14 mouse cellular contexts compared by ENCODE assay signal in genomic region chr4:115642967-115643754, GRCm38 (mm10). TPM values are rescaled to one million over a fixed set of nuclear protein-coding genes. Genes with fewer than 3 reads are reported as not detected.
DNase-seq lines count a peak whose midpoint lies in the region; ATAC-seq and TF ChIP-seq lines count a peak whose summit lies in the region.
"Had no signal": no experiment of that assay in that cellular context is flagged by ENCODE, and none has a peak within 500 bp of the region (broad histone marks: within the 10 kb centered on the region; RNA-seq: fewer than 3 reads in every experiment).

No protein-coding gene starts in this region.

- no peak overlapping the region for H3K9ac ChIP-seq in heart, embryonic 11.5 days (ENCODE audit: low read depth, low read length)

- H3K27ac ChIP-seq in heart, embryonic 11.5 days (ENCODE audit: low read depth, low read length): no peak overlapping the region
- H3K27ac ChIP-seq in small intestine, adult 2 months (ENCODE audit: insufficient read depth, low read depth, low read length): peak overlapping the region; percentile 89

- no peak overlapping the region for H3K4me3 ChIP-seq in heart, embryonic 11.5 days (ENCODE audit: low read depth, low read length)
- no peak overlapping the region for H3K4me3 ChIP-seq in small intestine, adult 2 months (ENCODE audit: low read depth, low read length)

- no peak for TF ChIP-seq CTCF in small intestine, adult 2 months (IDR thresholded peaks at IDR 0.05; ENCODE audit: extremely low read depth, insufficient read length, insufficient replicate concordance, low read depth, low read length)

- no peaks in the 10 kb centered on the region for H3K27me3 ChIP-seq in heart, embryonic 11.5 days (ENCODE audit: control insufficient read depth, insufficient read depth, low read length)
- no peaks in the 10 kb centered on the region for H3K27me3 ChIP-seq in small intestine, adult 2 months (ENCODE audit: control insufficient read depth, insufficient read depth, low read length)
- H3K27me3 ChIP-seq: Patski had no signal

- 40% methylated on average over 5 of the region's 5 CpGs for WGBS in heart, embryonic 11.5 days (ENCODE audit: insufficient replicate concordance)
- 12% methylated on average over 5 of the region's 5 CpGs for WGBS in small intestine, adult 2 months

- no peak overlapping the region for H3K4me2 ChIP-seq in heart, embryonic 11.5 days

- no peaks in the 10 kb centered on the region for H3K36me3 ChIP-seq in heart, embryonic 11.5 days (ENCODE audit: control insufficient read depth, insufficient read depth, low read length)
- H3K36me3 ChIP-seq in small intestine, adult 2 months (ENCODE audit: control insufficient read depth, insufficient read depth, low read length): peaks cover 6% of the 10 kb centered on the region; the same call in 1 of the 2 replicates

- H3K9me3 ChIP-seq in heart, embryonic 11.5 days (replicated peaks; ENCODE audit: control insufficient read depth, low read length): no peaks in the 10 kb centered on the region

- ATAC-seq in heart, embryonic 11.5 days (replicated peaks; ENCODE audit: insufficient number of reproducible peaks, low FRiP score, low TSS enrichment): no peak
- peak; percentile 81 to 83 for ATAC-seq in hematopoietic stem cell, adult 5-6 weeks (replicated peaks in 1 of 2; ENCODE audit: insufficient read depth in 1 of 2, low FRiP score in 2 of 2, low TSS enrichment in 1 of 2, low read depth in 1 of 2, poor library complexity in 2 of 2, severe bottlenecking in 2 of 2)
- no peak for ATAC-seq in erythroblast, adult 5-6 weeks (replicated peaks; ENCODE audit: low FRiP score, poor library complexity, severe bottlenecking)
- ATAC-seq: Patski had no signal

- DNase-seq in heart, adult 18-20 months: peak; percentile 62 to 74
- DNase-seq in kidney, postnatal 25 days: peak; percentile 73 to 82
- no peak for DNase-seq in embryo, embryonic 10 days (ENCODE audit: low spot score)
- DNase-seq in right cerebral cortex, postnatal 25 days: no peak
- DNase-seq: cerebellum, postnatal 10 days; gastrocnemius, postnatal 36 days had no signal

- TF ChIP-seq POLR2A in small intestine, adult 2 months (IDR thresholded peaks at IDR 0.05; ENCODE audit: low read depth, low read length): no peak

- no peaks in the 10 kb centered on the region for H3K4me1 ChIP-seq in heart, embryonic 11.5 days (ENCODE audit: control insufficient read depth, insufficient read depth, low read length)
- H3K4me1 ChIP-seq in small intestine, adult 2 months (ENCODE audit: control insufficient read depth, insufficient read depth, insufficient read length, low read length): peaks cover 32% of the 10 kb centered on the region; the same call in 1 of the 2 replicates

RNA-seq across cellular contexts. Expression of gene Cyp4b1, which starts 4.4 kb away (rescaled TPM):
- 10 to 100 TPM; 29.4 to 33.2 TPM for total RNA-seq in heart, adult 18-20 months (2021)
- polyA plus RNA-seq in heart, embryonic 11.5 days (2014; fragmentation: Nextera tagmentation; extraction: Ambion mirVana): 0.53 and 0.83 TPM in 2 replicates
- 0.94 and 1.2 TPM in 2 replicates for total RNA-seq in hematopoietic stem cell, adult 5-6 weeks (2017)
- 41.0 and 213 TPM in 2 replicates for polyA plus RNA-seq in small intestine, adult 2 months (2012; rRNA removed)
- not detected in 2 replicates for total RNA-seq in erythroblast, adult 5-6 weeks (2015; ENCODE audit: low replicate concordance)
- total RNA-seq in erythroblast, adult 5-6 weeks (2017; ENCODE audit: low replicate concordance): not detected in 2 replicates
- total RNA-seq: monocyte, adult 5-6 weeks had no signal

RNA-seq across cellular contexts. Expression of gene Cyp4a32, which starts 42.4 kb away (rescaled TPM):
- total RNA-seq in heart, adult 18-20 months (2021): not detected
- polyA plus RNA-seq in heart, embryonic 11.5 days (2014; fragmentation: Nextera tagmentation; extraction: Ambion mirVana): not detected in 2 replicates
- total RNA-seq in hematopoietic stem cell, adult 5-6 weeks (2017): not detected in 2 replicates
- 0.06 TPM in 1 of 2 replicates, not detected in the other for polyA plus RNA-seq in small intestine, adult 2 months (2012; rRNA removed)
- not detected in 2 replicates for total RNA-seq in erythroblast, adult 5-6 weeks (2015; ENCODE audit: low replicate concordance)
- not detected in 2 replicates for total RNA-seq in erythroblast, adult 5-6 weeks (2017; ENCODE audit: low replicate concordance)
- total RNA-seq: gastrocnemius, postnatal 36 days; layer of hippocampus, adult 18-20 months; monocyte, adult 5-6 weeks had no signal
- polyA plus RNA-seq: limb, embryonic 14.5 days; Patski had no signal

Comparison
In these comparisons a context has a peak if more than half of its experiments do, and no peak if none do; other contexts are left out.
1. DNase-seq: peak in heart, adult 18-20 months (2 of 2) and kidney, postnatal 25 days (2 of 2); none in embryo, embryonic 10 days (single experiment) and right cerebral cortex, postnatal 25 days (single experiment).
2. ATAC-seq: peak in hematopoietic stem cell, adult 5-6 weeks (2 of 2); none in heart, embryonic 11.5 days (single experiment) and erythroblast, adult 5-6 weeks (single experiment).
3. RNA of gene Cyp4b1, which starts 4.4 kb away (total RNA-seq): 29.4 to 33.2 TPM in heart, adult 18-20 months; 0.94 to 1.2 TPM in hematopoietic stem cell, adult 5-6 weeks and not detected in erythroblast, adult 5-6 weeks; every median in the first group is over 10 times any median in the second.